Mouse (Mus musculus) heart, adult 9 months (tissue): ENCODE data around the gene Gm17606.

Source experiments
- DNase-seq, 2 experiments: peaks; one replicate each; pipeline ENCODE4 v3.0.0; 2022; ENCODE audit warnings: low spot score in 2 of 2

The Gm17606 gene

GRCm38 (mm10) chr14:54624976-54625375, 15.8 kb upstream of the Gm17606 start:
- no peak for DNase-seq

- no peak for DNase-seq
These were observed 12.6 kb upstream of the Gm17606 start for GRCm38 (mm10) chr14:54628103-54628502.

- no peak for DNase-seq
These were observed 11.0 kb upstream of the Gm17606 start for GRCm38 (mm10) chr14:54629797-54630196.

GRCm38 (mm10) chr14:54630583-54631239, 10.0 kb upstream of the Gm17606 start:
- no peak for DNase-seq

- DNase-seq, result no peak
These were observed 9.5 kb upstream of the Gm17606 start for GRCm38 (mm10) chr14:54631240-54631599.

- DNase-seq, result no peak
These were observed 8.5 kb upstream of the Gm17606 start for GRCm38 (mm10) chr14:54632252-54632651.

- no peak for DNase-seq
These were observed 6.6 kb upstream of the Gm17606 start for GRCm38 (mm10) chr14:54634182-54634581.

GRCm38 (mm10) chr14:54636954-54637353, 3.8 kb upstream of the Gm17606 start:
- no peak for DNase-seq

GRCm38 (mm10) chr14:54638210-54638609, 2.5 kb upstream of the Gm17606 start:
- DNase-seq, result no peak

GRCm38 (mm10) chr14:54640121-54640520, 631 bp upstream of the Gm17606 start:
- no peak for DNase-seq

GRCm38 (mm10) chr14:54641305-54641969, 685 bp downstream of the Gm17606 start, which contains the start of gene Cdh24:
Gene Cdh24 (minus strand): TSS chr14:54641364.
- peak; percentile 76 to 80 for DNase-seq

- DNase-seq, result no peak
These were observed 1.6 kb downstream of the Gm17606 start for GRCm38 (mm10) chr14:54642224-54642944.

- no peak for DNase-seq
These were observed 2.3 kb downstream of the Gm17606 start for GRCm38 (mm10) chr14:54643011-54643410.

GRCm38 (mm10) chr14:54644294-54644693, 3.5 kb downstream of the Gm17606 start:
- DNase-seq, result no peak

GRCm38 (mm10) chr14:54646455-54646854, 5.7 kb downstream of the Gm17606 start:
- no peak for DNase-seq

- no peak for DNase-seq
These were observed 6.3 kb downstream of the Gm17606 start for GRCm38 (mm10) chr14:54646898-54647636.

GRCm38 (mm10) chr14:54647900-54648299, 7.1 kb downstream of the Gm17606 start:
- DNase-seq, result no peak

- DNase-seq, result peak; percentile 52 to 84
These were observed 10.1 kb downstream of the Gm17606 start for GRCm38 (mm10) chr14:54650621-54651454.

- DNase-seq, result no peak
These were observed 10.8 kb downstream of the Gm17606 start for GRCm38 (mm10) chr14:54651556-54651955.

GRCm38 (mm10) chr14:54652787-54653186, 12.0 kb downstream of the Gm17606 start:
- DNase-seq, result no peak

GRCm38 (mm10) chr14:54653496-54653895, 12.7 kb downstream of the Gm17606 start:
- DNase-seq, result peak; percentile 87 to 88
